Mouse (Mus musculus): ENCODE results near the gene Sema5a. TPM values are rescaled to one million over a fixed set of nuclear protein-coding genes. Genes with fewer than 3 reads are reported as not detected.

Sema5a gene
- polyA plus RNA-seq, 1 experiment from 2014 or later: 37.9 TPM

GRCm38 (mm10) chr15:32615773-32616172, 371.2 kb downstream of the Sema5a start:
- Histone ChIP-seq H3K4me1 (no peaks in the 10 kb centered on the region), H3K4me3 (no peak overlapping the region), H3K36me3 (0 out of 2 replicates have a peak, but pooled peaks cover 6% of the 10 kb centered on the region), H3K27me3 (no peaks in the 10 kb centered on the region), H3K9me3 (no peaks in the 10 kb centered on the region), H3K4me2 (no peak overlapping the region), H3K9ac (no peak overlapping the region), H3K27ac (no peak overlapping the region)
- no peak for ATAC-seq (ENCODE audit: insufficient number of reproducible peaks, insufficient read depth, low FRiP score, low TSS enrichment, low read depth)
- WGBS: 93% methylated on average over 5 of the region's 5 CpGs

- no peak overlapping the region for H3K4me3 ChIP-seq
- no peaks in the 10 kb centered on the region for H3K4me1 ChIP-seq
- 56% methylated on average over 2 of the region's 2 CpGs for whole genome bisulfite sequencing
- no peak for ATAC-seq (ENCODE audit: insufficient number of reproducible peaks, insufficient read depth, low FRiP score, low TSS enrichment, low read depth)
- 0 out of 2 replicates have a peak overlapping the region, but pooled peaks have one; percentile 33 for H3K27ac ChIP-seq
- no peak overlapping the region for H3K9ac ChIP-seq
- no peak overlapping the region for H3K4me2 ChIP-seq
- H3K9me3 ChIP-seq: no peaks in the 10 kb centered on the region
- H3K27me3 ChIP-seq: no peaks in the 10 kb centered on the region
- 0 out of 2 replicates have a peak, but pooled peaks cover 3% of the 10 kb centered on the region for H3K36me3 ChIP-seq
These were observed 374.6 kb downstream of the Sema5a start for GRCm38 (mm10) chr15:32619199-32619598.

- H3K27me3 ChIP-seq: no peaks in the 10 kb centered on the region
- 85% methylated on average over 12 of the region's 12 CpGs for WGBS
- H3K4me1 ChIP-seq: no peaks in the 10 kb centered on the region
- H3K36me3 ChIP-seq: peaks cover 8% of the 10 kb centered on the region
- H3K4me3 ChIP-seq: no peak overlapping the region
- no peak overlapping the region for H3K27ac ChIP-seq
- H3K9me3 ChIP-seq: no peaks in the 10 kb centered on the region
- H3K4me2 ChIP-seq: no peak overlapping the region
- ATAC-seq (ENCODE audit: insufficient number of reproducible peaks, insufficient read depth, low FRiP score, low TSS enrichment, low read depth): no peak
- H3K9ac ChIP-seq: no peak overlapping the region
These were observed 378.6 kb downstream of the Sema5a start for GRCm38 (mm10) chr15:32623037-32623739.

GRCm38 (mm10) chr15:32624106-32624505, 379.5 kb downstream of the Sema5a start:
- no peak for ATAC-seq (ENCODE audit: insufficient number of reproducible peaks, insufficient read depth, low FRiP score, low TSS enrichment, low read depth)
- 81% methylated on average over 4 of the region's 4 CpGs for WGBS

GRCm38 (mm10) chr15:32626031-32626430, 381.4 kb downstream of the Sema5a start:
- no peaks in the 10 kb centered on the region for H3K27me3 ChIP-seq
- H3K36me3 ChIP-seq: peaks cover 21% of the 10 kb centered on the region
- ATAC-seq (ENCODE audit: insufficient number of reproducible peaks, insufficient read depth, low FRiP score, low TSS enrichment, low read depth): no peak
- H3K27ac ChIP-seq: no peak overlapping the region
- no peak overlapping the region for H3K4me2 ChIP-seq
- WGBS: 77% methylated on average over 2 of the region's 2 CpGs
- H3K9ac ChIP-seq: no peak overlapping the region
- no peaks in the 10 kb centered on the region for H3K9me3 ChIP-seq
- no peaks in the 10 kb centered on the region for H3K4me1 ChIP-seq
- H3K4me3 ChIP-seq: no peak overlapping the region

More at GRCm38 (mm10) chr15:32624106-32624505, 379.5 kb downstream of the Sema5a start:
- H3K4me2 ChIP-seq: no peak overlapping the region
- no peak overlapping the region for H3K9ac ChIP-seq
- H3K4me3 ChIP-seq: no peak overlapping the region
- no peaks in the 10 kb centered on the region for H3K9me3 ChIP-seq
- no peak overlapping the region for H3K27ac ChIP-seq
- no peaks in the 10 kb centered on the region for H3K4me1 ChIP-seq
- H3K27me3 ChIP-seq: no peaks in the 10 kb centered on the region
- peaks cover 16% of the 10 kb centered on the region for H3K36me3 ChIP-seq

- Histone ChIP-seq H3K9me3 (no peaks in the 10 kb centered on the region), H3K4me2 (no peak overlapping the region), H3K9ac (no peak overlapping the region), H3K4me3 (no peak overlapping the region), H3K27ac (no peak overlapping the region), H3K27me3 (no peaks in the 10 kb centered on the region), H3K36me3 (peaks cover 21% of the 10 kb centered on the region), H3K4me1 (no peaks in the 10 kb centered on the region)
- ATAC-seq (ENCODE audit: insufficient number of reproducible peaks, insufficient read depth, low FRiP score, low TSS enrichment, low read depth): no peak
- 95% methylated on average over 8 of the region's 8 CpGs for WGBS
These were observed 389.1 kb downstream of the Sema5a start for GRCm38 (mm10) chr15:32633713-32634112.

GRCm38 (mm10) chr15:32637879-32638278, 393.3 kb downstream of the Sema5a start:
- no peak for ATAC-seq (ENCODE audit: insufficient number of reproducible peaks, insufficient read depth, low FRiP score, low TSS enrichment, low read depth)
- peaks cover 14% of the 10 kb centered on the region for H3K36me3 ChIP-seq
- WGBS: 77% methylated on average over 3 of the region's 3 CpGs
- H3K27me3 ChIP-seq: no peaks in the 10 kb centered on the region
- H3K27ac ChIP-seq: no peak overlapping the region
- no peak overlapping the region for H3K9ac ChIP-seq
- no peaks in the 10 kb centered on the region for H3K9me3 ChIP-seq
- peaks cover 5% of the 10 kb centered on the region for H3K4me1 ChIP-seq
- no peak overlapping the region for H3K4me3 ChIP-seq
- no peak overlapping the region for H3K4me2 ChIP-seq

GRCm38 (mm10) chr15:32647061-32647687, 402.6 kb downstream of the Sema5a start:
- 84% methylated on average over 1 of the region's 1 CpGs for WGBS
- H3K4me3 ChIP-seq: no peak overlapping the region
- no peak for ATAC-seq (ENCODE audit: insufficient number of reproducible peaks, insufficient read depth, low FRiP score, low TSS enrichment, low read depth)
- no peak overlapping the region for H3K27ac ChIP-seq
- H3K36me3 ChIP-seq: 0 out of 2 replicates have a peak, but pooled peaks cover 3% of the 10 kb centered on the region
- H3K4me1 ChIP-seq: no peaks in the 10 kb centered on the region
- no peaks in the 10 kb centered on the region for H3K27me3 ChIP-seq
- no peaks in the 10 kb centered on the region for H3K9me3 ChIP-seq
- no peak overlapping the region for H3K4me2 ChIP-seq
- no peak overlapping the region for H3K9ac ChIP-seq

- no peaks in the 10 kb centered on the region for H3K9me3 ChIP-seq
- no peaks in the 10 kb centered on the region for H3K36me3 ChIP-seq
- no peaks in the 10 kb centered on the region for H3K27me3 ChIP-seq
- H3K27ac ChIP-seq: no peak overlapping the region
- H3K4me2 ChIP-seq: no peak overlapping the region
- no peak overlapping the region for H3K9ac ChIP-seq
- no peak overlapping the region for H3K4me3 ChIP-seq
- peaks cover 5% of the 10 kb centered on the region; the same call in 1 of the 2 replicates for H3K4me1 ChIP-seq
- WGBS: 75% methylated on average over 3 of the region's 3 CpGs
- no peak for ATAC-seq (ENCODE audit: insufficient number of reproducible peaks, insufficient read depth, low FRiP score, low TSS enrichment, low read depth)
These were observed 409.4 kb downstream of the Sema5a start for GRCm38 (mm10) chr15:32654046-32654445.

- peaks cover 5% of the 10 kb centered on the region; the same call in 1 of the 2 replicates for H3K4me1 ChIP-seq
- H3K9me3 ChIP-seq: no peaks in the 10 kb centered on the region
- 30% methylated on average over 4 of the region's 4 CpGs for WGBS
These were observed 411.4 kb downstream of the Sema5a start for GRCm38 (mm10) chr15:32656017-32656416.

GRCm38 (mm10) chr15:32676446-32676845, 431.8 kb downstream of the Sema5a start:
- no peak overlapping the region for H3K9ac ChIP-seq
- no peak overlapping the region for H3K4me2 ChIP-seq
- ATAC-seq (ENCODE audit: insufficient number of reproducible peaks, insufficient read depth, low FRiP score, low TSS enrichment, low read depth): no peak
- no peak overlapping the region for H3K4me3 ChIP-seq
- peaks cover 26% of the 10 kb centered on the region for H3K36me3 ChIP-seq
- no peaks in the 10 kb centered on the region for H3K27me3 ChIP-seq
- H3K27ac ChIP-seq: no peak overlapping the region
- no peaks in the 10 kb centered on the region for H3K9me3 ChIP-seq
- WGBS: 75% methylated on average over 1 of the region's 1 CpGs
- no peaks in the 10 kb centered on the region for H3K4me1 ChIP-seq

More at GRCm38 (mm10) chr15:32656017-32656416, 411.4 kb downstream of the Sema5a start:
- Histone ChIP-seq H3K9ac (no peak overlapping the region), H3K27ac (peak overlapping the region; percentile 39), H3K27me3 (no peaks in the 10 kb centered on the region), H3K4me3 (no peak overlapping the region), H3K36me3 (no peaks in the 10 kb centered on the region), H3K4me2 (no peak overlapping the region)
- no peak for ATAC-seq (ENCODE audit: insufficient number of reproducible peaks, insufficient read depth, low FRiP score, low TSS enrichment, low read depth)

GRCm38 (mm10) chr15:32685152-32685551, 440.5 kb downstream of the Sema5a start:
- WGBS: 79% methylated on average over 4 of the region's 4 CpGs
- Histone ChIP-seq H3K36me3 (peaks cover 31% of the 10 kb centered on the region), H3K9me3 (no peaks in the 10 kb centered on the region), H3K4me2 (no peak overlapping the region), H3K27me3 (no peaks in the 10 kb centered on the region), H3K27ac (no peak overlapping the region), H3K9ac (no peak overlapping the region), H3K4me1 (0 out of 2 replicates have a peak, but pooled peaks cover 3% of the 10 kb centered on the region), H3K4me3 (no peak overlapping the region)
- ATAC-seq (ENCODE audit: insufficient number of reproducible peaks, insufficient read depth, low FRiP score, low TSS enrichment, low read depth): no peak

Measured in embryonic facial prominence, embryonic 13.5 days (tissue).